Mouse (Mus musculus) megakaryocyte, embryonic 14.5 days (primary cell): ENCODE data around the gene Sfmbt2.

Experiments used
- FLI1 ChIP-seq: IDR thresholded peaks from 2 replicates; pipeline ENCODE4 v1.6.1; 2012; ENCODE audit warnings: low read length, inconsistent platforms, mixed read lengths
- GATA1 ChIP-seq: IDR thresholded peaks from 3 replicates; pipeline ENCODE4 v1.6.1; 2012; ENCODE audit warnings: mixed read lengths, low read length, inconsistent platforms, borderline replicate concordance

GRCm38 (mm10) chr2:10521719-10522415 lies 151.6 kb downstream of the Sfmbt2 start:
- TF ChIP-seq GATA1, result no peak
- TF ChIP-seq FLI1, result no peak
